Mouse (Mus musculus): Measurements from ENCODE around the gene Vps37c.
A peak's percentile ranks its signal among the peaks of the same experiment; 100 is the strongest.

Gene Vps37c

GRCm38 (mm10) chr19:10689470-10690166 is 1.1 kb downstream of the Vps37c start:
- DNase-seq (ENCODE audit: low read depth, low spot score), result no peak

GRCm38 (mm10) chr19:10690336-10690735 is 1.8 kb downstream of the Vps37c start:
- DNase-seq (ENCODE audit: low read depth, low spot score), result no peak

GRCm38 (mm10) chr19:10691121-10691520 is 2.6 kb downstream of the Vps37c start:
- no peak for DNase-seq (ENCODE audit: low read depth, low spot score)

- no peak for DNase-seq (ENCODE audit: low read depth, low spot score)
These were observed 3.1 kb downstream of the Vps37c start for GRCm38 (mm10) chr19:10691660-10692059.

GRCm38 (mm10) chr19:10692361-10692760 is 3.8 kb downstream of the Vps37c start:
- no peak for DNase-seq (ENCODE audit: low read depth, low spot score)

GRCm38 (mm10) chr19:10693926-10694682 is 5.6 kb downstream of the Vps37c start:
- DNase-seq (ENCODE audit: low read depth, low spot score), result no peak

- no peak for DNase-seq (ENCODE audit: low read depth, low spot score)
These were observed 7.3 kb downstream of the Vps37c start for GRCm38 (mm10) chr19:10695801-10696200.

GRCm38 (mm10) chr19:10698131-10698991 is 9.8 kb downstream of the Vps37c start:
- DNase-seq (ENCODE audit: low read depth, low spot score), result no peak

- no peak for DNase-seq (ENCODE audit: low read depth, low spot score)
These were observed 11.3 kb downstream of the Vps37c start for GRCm38 (mm10) chr19:10699851-10700250.

- no peak for DNase-seq (ENCODE audit: low read depth, low spot score)
These were observed 12.6 kb downstream of the Vps37c start for GRCm38 (mm10) chr19:10701013-10701726.

GRCm38 (mm10) chr19:10702125-10702524 is 13.6 kb downstream of the Vps37c start:
- no peak for DNase-seq (ENCODE audit: low read depth, low spot score)

- no peak for DNase-seq (ENCODE audit: low read depth, low spot score)
These were observed 14.9 kb downstream of the Vps37c start for GRCm38 (mm10) chr19:10703470-10703869.

GRCm38 (mm10) chr19:10707087-10707875 is 18.7 kb downstream of the Vps37c start:
- DNase-seq (ENCODE audit: low read depth, low spot score), result no peak

- no peak for DNase-seq (ENCODE audit: low read depth, low spot score)
These were observed 19.3 kb downstream of the Vps37c start for GRCm38 (mm10) chr19:10707881-10708280.

- no peak for DNase-seq (ENCODE audit: low read depth, low spot score)
These were observed 20.4 kb downstream of the Vps37c start for GRCm38 (mm10) chr19:10708900-10709299.

GRCm38 (mm10) chr19:10709360-10710087 is 21.0 kb downstream of the Vps37c start:
- DNase-seq (ENCODE audit: low read depth, low spot score), result peak; percentile 55

GRCm38 (mm10) chr19:10710088-10710511 is 21.6 kb downstream of the Vps37c start:
- no peak for DNase-seq (ENCODE audit: low read depth, low spot score)

GRCm38 (mm10) chr19:10710751-10711150 is 22.2 kb downstream of the Vps37c start:
- DNase-seq (ENCODE audit: low read depth, low spot score), result no peak

GRCm38 (mm10) chr19:10712194-10712593 is 23.7 kb downstream of the Vps37c start:
- no peak for DNase-seq (ENCODE audit: low read depth, low spot score)

GRCm38 (mm10) chr19:10712646-10713045 is 24.1 kb downstream of the Vps37c start:
- no peak for DNase-seq (ENCODE audit: low read depth, low spot score)
